Mouse (Mus musculus): ENCODE measurements at regions not wholly inside any gene's neighbourhood (a gene's known extent, or its start where the extent isn't known, plus 50 kb on each side); places are given as distances from the start of the nearest gene placed in this dataset.

GRCm38 (mm10) chr13:5704991-5705390 is 156.3 kb upstream of the Klf6 start:
- TF ChIP-seq CTCF (IDR thresholded peaks at IDR 0.05; ENCODE audit: borderline replicate concordance, insufficient read depth, low read length) (no peak), POLR2A (IDR thresholded peaks at IDR 0.05; ENCODE audit: low read depth, low read length) (no peak)
